Mouse (Mus musculus) ES-E14 (cell line): ENCODE data around the gene Tmem222. TPM values are rescaled to one million over a fixed set of nuclear protein-coding genes. Genes with fewer than 3 reads are reported as not detected.

ENCODE experiments used
- DNase-seq: peaks from one replicate; pipeline ENCODE4 v3.0.0-alpha.2; 2013; ENCODE audit warnings: low read depth, low spot score
- H3K27ac ChIP-seq: 2 replicates; pipeline ENCODE4 v1.5.1; 2012; ENCODE audit warnings: low read depth, mild to moderate bottlenecking, low read length, moderate library complexity, mixed read lengths; ENCODE audit not compliant: poor library complexity, insufficient read depth, severe bottlenecking
- H3K36me3 ChIP-seq: 2 replicates; pipeline ENCODE4 v1.6.1; 2012; ENCODE audit warnings: mild to moderate bottlenecking, low read length, moderate library complexity, mixed read lengths; ENCODE audit not compliant: control insufficient read depth, poor library complexity, insufficient read depth, severe bottlenecking
- H3K4me1 ChIP-seq, 2 experiments: fragments of 150-350 bp in 1 of 2; sonication (generic) in 1 of 2; 2 replicates each; pipeline ENCODE4 v1.6.1; 2012; ENCODE audit warnings: low read length in 2 of 2, mild to moderate bottlenecking in 1 of 2, mixed read lengths in 1 of 2; ENCODE audit not compliant: control insufficient read depth in 2 of 2, insufficient read depth in 2 of 2, poor library complexity in 1 of 2
- H3K4me3 ChIP-seq, 2 experiments: fragments of 150-350 bp in 1 of 2; sonication (generic) in 1 of 2; 2 replicates each; pipeline ENCODE4 v1.5.1; 2012; ENCODE audit warnings: low read length in 2 of 2, low read depth in 1 of 2, mild to moderate bottlenecking in 1 of 2, mixed read lengths in 1 of 2; ENCODE audit not compliant: insufficient read depth in 1 of 2, poor library complexity in 1 of 2, severe bottlenecking in 1 of 2
- H3K9ac ChIP-seq: 2 replicates; pipeline ENCODE4 v1.6.1; 2012; ENCODE audit warnings: low read depth, mild to moderate bottlenecking, low read length, mixed read lengths; ENCODE audit not compliant: poor library complexity, insufficient read depth, severe bottlenecking
- H3K9me3 ChIP-seq: fragments of 150-350 bp; sonication (generic); 2 replicates; pipeline ENCODE4 v1.6.1; 2012; ENCODE audit warnings: low read depth, mild to moderate bottlenecking, low read length; ENCODE audit not compliant: control insufficient read depth, insufficient read depth
- CHD2 ChIP-seq: IDR thresholded peaks from 2 replicates; pipeline ENCODE4 v1.6.1; 2014; ENCODE audit warnings: mild to moderate bottlenecking, low read depth, low read length, inconsistent platforms
- HCFC1 ChIP-seq: IDR thresholded peaks from 2 replicates; pipeline ENCODE4 v1.6.1; 2012; ENCODE audit warnings: low read length, inconsistent platforms, borderline replicate concordance; ENCODE audit not compliant: insufficient read depth
- MAFK ChIP-seq: IDR thresholded peaks from 2 replicates; pipeline ENCODE4 v1.6.1; 2014; ENCODE audit warnings: mild to moderate bottlenecking, low read depth, low read length, inconsistent platforms; ENCODE audit not compliant: insufficient read depth
- ZC3H11A ChIP-seq: IDR thresholded peaks from 2 replicates; pipeline ENCODE4 v1.6.1; 2012; ENCODE audit warnings: low read depth, mild to moderate bottlenecking, inconsistent platforms, low read length, borderline replicate concordance
- ZNF384 ChIP-seq: IDR thresholded peaks from 2 replicates; pipeline ENCODE4 v1.6.1; 2012; ENCODE audit warnings: low read depth, low read length, inconsistent platforms
- in situ Hi-C, 2 experiments: fragments of 600-800 bp; cut with MboI; formaldehyde crosslinking; loops; one replicate each; pipeline ENCODE4 v1.15.1; 2025; ENCODE audit warnings: low sequenced_read_pairs in 2 of 2, inconsistent platforms in 1 of 2; ENCODE audit not compliant: unreplicated experiment in 2 of 2
- total RNA-seq: library from RNA; depleted of rRNA; stranded (reverse); fragments of 300-350 nt; gene quantifications from 2 replicates; pipeline ENCODE4 v1.2.3, GENCODE M21; 2012

The Tmem222 gene
- total RNA-seq, 1 experiment = 73.3 TPM

DNA sequence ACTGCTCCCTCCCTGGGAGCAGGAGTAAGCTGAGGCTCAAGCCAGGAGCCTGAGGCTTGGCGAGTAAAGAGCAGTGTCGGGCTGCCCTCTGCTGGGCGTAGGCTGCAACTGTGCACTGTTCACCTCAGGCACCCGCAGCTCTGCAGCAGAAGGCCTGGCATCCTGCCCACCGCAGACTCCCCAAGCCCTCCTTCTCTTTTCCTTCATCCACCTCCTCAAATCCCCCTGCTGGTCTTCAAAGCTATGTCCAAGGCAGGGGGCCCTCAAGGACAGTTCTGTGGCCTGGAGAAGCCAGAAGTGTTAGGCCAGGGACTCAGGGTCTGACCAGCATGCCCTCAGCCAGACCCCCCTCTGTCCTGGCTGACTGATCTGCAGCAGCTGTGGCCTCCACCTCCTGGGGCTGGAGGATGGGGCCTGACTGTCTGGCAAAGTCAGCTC lies 20.2 kb upstream of the Tmem222 start:
- H3K4me1 ChIP-seq = peaks cover 1 to 15% of the 10 kb centered on the region in 2 experiments; a peak in 2 of 4 replicates
- DNase-seq = no peak
- in situ Hi-C loops = loop anchor here in 1 of 2 experiments (25.0 kb wide), 1 partner anchor 286 kb away; the partner anchor contains the start of gene Ahdc1
- H3K36me3 ChIP-seq = peaks cover 73% of the 10 kb centered on the region
- no peaks in the 10 kb centered on the region for H3K9me3 ChIP-seq
- no peak overlapping the region for H3K27ac ChIP-seq
- H3K9ac ChIP-seq = no peak overlapping the region
- TF ChIP-seq ZC3H11A (peak; percentile 78; the same call in 1 of the 2 replicates), MAFK (no peak), HCFC1 (no peak), CHD2 (no peak), ZNF384 (no peak)
- no peak overlapping the region for H3K4me3 ChIP-seq

DNA sequence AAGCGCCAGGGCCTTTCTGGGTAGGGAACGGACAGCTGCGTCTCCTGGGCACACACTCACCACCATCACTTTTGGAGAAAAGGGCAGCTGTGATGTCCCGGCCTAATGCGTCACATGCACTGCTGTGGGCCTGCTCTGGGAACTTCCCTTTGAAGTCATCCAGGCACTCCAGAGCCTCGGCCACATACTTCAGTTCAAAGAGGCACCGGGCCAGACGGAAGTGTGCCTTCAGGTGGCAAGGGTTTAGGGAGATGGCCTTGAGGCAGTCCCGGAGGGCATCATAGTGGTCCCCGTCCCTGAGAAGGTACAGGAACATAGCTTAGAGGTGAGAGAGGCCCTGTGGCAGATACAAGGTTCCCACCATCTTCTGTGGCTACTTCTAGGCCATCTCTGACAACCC lies 19.8 kb upstream of the Tmem222 start:
- Histone ChIP-seq H3K27ac (no peak overlapping the region), H3K9ac (no peak overlapping the region), H3K4me1 (peaks cover 2 to 18% of the 10 kb centered on the region in 2 experiments; a peak in 2 of 4 replicates), H3K36me3 (peaks cover 73% of the 10 kb centered on the region), H3K4me3 (no peak overlapping the region), H3K9me3 (no peaks in the 10 kb centered on the region)
- DNase-seq = no peak
- in situ Hi-C loops = loop anchor here in 1 of 2 experiments (25.0 kb wide), 1 partner anchor 285 kb away; the partner anchor contains the start of gene Ahdc1
- TF ChIP-seq ZC3H11A (no peak), HCFC1 (no peak), CHD2 (no peak), ZNF384 (no peak), MAFK (no peak)

- no peak overlapping the region for H3K4me3 ChIP-seq
- DNase-seq = no peak
- H3K4me1 ChIP-seq = peaks cover 2 to 18% of the 10 kb centered on the region in 2 experiments; a peak in 2 of 4 replicates
- H3K27ac ChIP-seq = no peak overlapping the region
- no peak for TF ChIP-seq ZNF384
- in situ Hi-C loops = loop anchor here in 1 of 2 experiments (25.0 kb wide), 1 partner anchor 282 kb away; the partner anchor contains the start of gene Ahdc1
- H3K9ac ChIP-seq = no peak overlapping the region
- H3K9me3 ChIP-seq = no peaks in the 10 kb centered on the region
- peaks cover 48% of the 10 kb centered on the region for H3K36me3 ChIP-seq
Observed at GRCm38 (mm10) chr4:133294084-133294483, 16.5 kb upstream of the Tmem222 start.

- TF ChIP-seq HCFC1 (no peak), ZNF384 (no peak), CHD2 (no peak), MAFK (no peak), ZC3H11A (no peak)
- Histone ChIP-seq H3K9me3 (no peaks in the 10 kb centered on the region), H3K4me1 (peaks cover 2 to 18% of the 10 kb centered on the region in 2 experiments; a peak in 2 of 4 replicates), H3K36me3 (peaks cover 40% of the 10 kb centered on the region), H3K4me3 (peak overlapping the region in 1 of 2 experiments; percentile 8; a peak in 1 of 4 replicates), H3K9ac (no peak overlapping the region), H3K27ac (no peak overlapping the region; the same call in 1 of the 2 replicates)
- in situ Hi-C loops = loop anchor here in 1 of 2 experiments (25.0 kb wide), 1 partner anchor 281 kb away; the partner anchor contains the start of gene Ahdc1
- DNase-seq = no peak
Observed at GRCm38 (mm10) chr4:133292901-133293843, 15.6 kb upstream of the Tmem222 start.
